Mouse (Mus musculus) ovary, postnatal 36 days (tissue): ENCODE results near the gene Kcnk7.

Experiments
- DNase-seq: peaks from one replicate; pipeline ENCODE4 v3.0.0; 2022; ENCODE audit warnings: low spot score, mixed read lengths

The Kcnk7 gene

GRCm38 (mm10) chr19:5725767-5726515 is 21.8 kb downstream of the Kcnk7 start, which contains the start of gene Ehbp1l1:
Ehbp1l1 (minus strand) TSS chr19:5726317.
- peak; percentile 70 for DNase-seq

DNA sequence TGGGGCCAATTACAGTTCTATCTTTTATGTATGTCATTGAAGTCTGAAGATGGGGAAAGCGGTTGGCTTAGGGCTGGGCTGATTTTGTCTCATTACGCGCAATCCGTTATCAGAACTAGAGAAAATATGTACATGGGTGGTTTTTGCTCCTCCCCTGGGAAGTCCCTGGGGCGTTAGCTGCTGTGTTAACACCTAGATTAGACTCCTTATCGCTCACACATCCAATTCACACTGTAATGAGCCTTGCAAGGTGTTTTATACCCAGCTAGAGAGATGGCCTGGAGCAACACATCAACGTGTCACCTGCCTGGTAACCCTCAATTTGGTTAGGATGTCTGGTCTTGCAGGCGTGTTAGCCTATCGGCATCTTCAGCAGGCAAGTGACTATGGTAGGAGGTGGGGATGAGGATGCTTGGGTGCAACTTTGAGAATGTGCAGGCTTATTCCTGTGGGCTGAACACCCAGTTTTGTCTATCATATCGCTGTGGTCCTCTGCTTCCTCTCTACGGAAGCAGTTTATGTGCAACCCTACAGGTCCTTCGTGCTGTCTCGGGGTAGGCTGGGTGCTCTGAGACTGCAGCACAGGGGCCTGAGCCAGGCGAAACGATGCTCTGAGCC is 22.9 kb downstream of the Kcnk7 start:
- DNase-seq = no peak

DNA sequence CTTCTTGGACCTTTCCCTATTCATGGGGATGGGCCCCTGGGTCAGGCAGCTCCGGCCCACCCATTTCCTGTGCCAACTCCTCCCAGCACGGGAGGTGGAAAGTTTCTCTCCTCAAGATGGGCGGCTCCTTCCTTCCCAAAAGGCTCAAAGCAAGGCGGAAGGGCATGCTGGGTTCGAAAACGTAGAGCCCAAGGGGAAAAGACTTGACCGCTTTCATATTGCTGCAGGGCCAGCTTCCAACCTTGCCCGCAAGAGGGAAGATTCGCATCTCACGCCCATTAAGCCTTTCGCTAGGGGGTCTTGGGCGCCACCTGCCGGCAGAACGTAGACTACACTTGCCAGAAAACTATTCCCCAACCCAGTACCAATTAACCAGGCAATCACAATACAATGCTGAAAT is 23.5 kb downstream of the Kcnk7 start:
- peak; percentile 84 for DNase-seq

GRCm38 (mm10) chr19:5728631-5729443 is 24.7 kb downstream of the Kcnk7 start:
- DNase-seq = peak; percentile 58

DNA sequence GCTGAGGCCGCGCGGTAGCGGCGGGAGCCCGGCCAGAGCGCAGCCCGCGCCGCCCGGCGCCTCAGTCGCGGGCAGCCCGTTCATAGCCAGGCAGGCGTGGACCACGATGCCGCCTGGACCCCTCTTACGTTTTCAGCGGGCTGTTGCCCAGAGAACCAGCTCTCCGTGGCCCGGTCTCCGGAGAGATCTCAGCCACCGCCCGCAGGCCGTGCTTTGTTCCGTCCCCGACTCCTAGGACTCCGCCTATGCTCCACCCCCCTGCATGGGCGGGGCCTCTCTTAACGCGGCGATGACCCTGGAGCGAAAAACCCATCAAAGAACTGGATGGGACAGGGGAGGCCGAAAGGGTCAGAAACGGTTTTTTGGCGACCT is 25.3 kb downstream of the Kcnk7 start, which contains the start of gene Fam89b:
Fam89b (minus strand) TSS at position 210 of the 372 bp plus-strand sequence.
- peak; percentile 90 for DNase-seq

DNA sequence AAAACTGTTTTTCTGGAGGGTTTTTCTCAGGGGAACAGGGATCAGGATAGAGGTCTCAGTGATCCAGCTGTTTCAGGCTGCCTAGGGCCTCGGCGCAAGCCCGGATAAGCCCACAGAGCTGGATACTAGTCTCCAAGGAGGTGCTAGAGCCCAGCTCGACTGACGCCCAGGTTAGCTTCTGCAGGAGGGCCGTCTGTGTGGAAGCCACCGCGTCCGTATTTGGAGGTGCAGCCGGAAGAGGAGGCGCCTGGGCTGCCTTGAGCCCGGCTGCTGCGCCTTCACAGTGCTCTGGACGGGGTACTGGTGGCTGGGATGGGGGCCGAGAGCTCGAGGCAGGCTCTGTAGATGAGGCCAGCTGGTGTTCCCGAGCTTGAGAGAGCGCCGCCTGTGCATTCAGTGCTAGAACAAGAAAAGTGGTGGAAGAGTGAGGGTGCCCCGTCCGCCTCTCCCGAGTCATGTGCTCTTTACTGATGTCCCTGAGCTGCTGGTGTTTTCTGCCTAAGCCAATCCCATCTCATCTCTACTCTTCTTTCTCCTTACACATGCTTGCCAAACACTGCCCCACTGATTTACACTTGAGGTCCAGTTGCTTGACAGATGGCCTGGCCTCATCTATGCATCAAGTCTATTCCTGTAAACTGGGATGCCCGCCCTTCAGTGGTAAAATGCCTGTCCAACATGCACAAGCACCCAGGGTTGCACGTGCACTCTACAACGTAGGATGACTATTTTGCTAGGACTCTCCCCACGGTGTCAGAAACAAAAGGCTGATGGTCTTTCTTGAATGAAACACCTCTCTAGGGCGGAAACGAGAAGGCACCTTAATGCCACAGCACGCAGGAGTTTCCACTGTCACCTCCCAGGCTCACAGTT is 26.4 kb downstream of the Kcnk7 start:
- no peak for DNase-seq

DNA sequence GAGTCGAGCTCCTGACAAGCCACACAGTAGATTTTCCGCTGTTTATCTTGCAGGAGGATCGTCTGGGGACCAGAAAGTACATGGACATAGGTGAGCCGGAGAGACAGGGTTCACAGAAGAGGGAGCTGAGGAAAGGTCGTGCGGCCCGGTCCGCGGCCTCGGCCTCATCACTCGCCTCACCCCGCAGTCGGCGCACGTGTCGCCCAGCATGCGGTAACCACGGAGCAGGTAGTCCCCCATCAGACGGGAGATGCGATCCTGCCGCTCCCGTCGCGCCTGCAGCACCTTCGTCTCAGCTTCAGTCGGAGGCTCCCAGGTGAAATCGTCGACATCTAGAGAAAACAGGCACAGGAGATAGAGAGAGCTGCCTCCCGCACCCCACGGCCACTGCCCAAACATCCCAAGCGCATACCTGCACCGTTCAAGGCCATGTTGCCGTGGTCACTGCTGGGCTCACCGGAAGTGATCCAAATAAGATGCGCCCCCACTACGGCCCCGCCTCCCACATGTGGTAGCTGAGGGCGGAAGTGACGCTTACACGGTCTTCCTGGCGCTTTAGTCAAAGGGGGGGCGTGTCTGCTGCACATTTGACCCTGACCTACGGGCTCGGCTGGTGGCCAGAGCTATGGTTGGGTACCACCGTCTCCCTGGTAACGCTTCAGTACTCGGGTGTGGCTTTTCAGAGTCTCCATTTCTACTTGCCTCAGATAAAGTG is 27.3 kb downstream of the Kcnk7 start:
- DNase-seq = peak; percentile 91

DNA sequence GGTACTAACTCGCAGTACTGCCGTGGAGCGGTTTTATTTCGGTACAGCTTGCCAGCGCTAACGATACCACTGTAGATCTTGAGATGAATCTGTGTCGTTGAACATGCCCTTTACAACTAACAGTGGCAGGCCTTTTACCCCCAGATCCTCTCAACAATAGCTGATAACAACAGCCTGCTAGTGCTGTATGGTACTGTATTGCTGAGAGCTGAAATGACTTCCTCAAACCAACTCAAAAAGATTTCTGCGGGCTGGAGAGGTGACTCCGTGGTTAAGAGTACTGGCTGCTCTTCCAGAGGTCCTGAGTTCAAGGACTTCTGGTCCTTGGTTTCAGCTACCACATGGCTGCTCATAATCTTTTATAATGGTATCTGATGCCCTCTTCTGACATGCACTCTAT is 30.2 kb downstream of the Kcnk7 start:
- DNase-seq = no peak

DNA sequence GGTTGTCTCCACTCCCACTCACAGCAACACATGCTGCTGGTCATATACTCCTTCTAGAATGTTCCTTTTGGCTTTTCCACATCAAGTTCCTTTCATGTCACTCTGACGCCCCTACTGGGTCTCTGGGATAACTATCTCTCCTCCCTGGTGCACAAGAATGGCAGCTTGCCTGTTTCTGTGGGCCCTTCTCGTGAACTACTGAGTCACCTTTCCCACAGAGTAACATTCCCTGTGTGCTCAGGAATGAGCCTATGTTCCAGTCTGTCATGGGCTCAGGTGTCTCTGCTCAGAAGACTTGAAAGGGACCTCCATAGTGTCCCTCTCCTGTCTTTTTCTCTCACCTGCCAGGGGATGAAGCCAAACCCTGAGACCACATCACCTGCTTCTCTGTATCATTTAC is 35.3 kb downstream of the Kcnk7 start:
- no peak for DNase-seq

- peak; percentile 84 for DNase-seq
Observed at GRCm38 (mm10) chr19:5740320-5741317, 36.5 kb downstream of the Kcnk7 start, which contains the start of gene Ltbp3. Ltbp3 (plus strand) TSS chr19:5740904.

DNA sequence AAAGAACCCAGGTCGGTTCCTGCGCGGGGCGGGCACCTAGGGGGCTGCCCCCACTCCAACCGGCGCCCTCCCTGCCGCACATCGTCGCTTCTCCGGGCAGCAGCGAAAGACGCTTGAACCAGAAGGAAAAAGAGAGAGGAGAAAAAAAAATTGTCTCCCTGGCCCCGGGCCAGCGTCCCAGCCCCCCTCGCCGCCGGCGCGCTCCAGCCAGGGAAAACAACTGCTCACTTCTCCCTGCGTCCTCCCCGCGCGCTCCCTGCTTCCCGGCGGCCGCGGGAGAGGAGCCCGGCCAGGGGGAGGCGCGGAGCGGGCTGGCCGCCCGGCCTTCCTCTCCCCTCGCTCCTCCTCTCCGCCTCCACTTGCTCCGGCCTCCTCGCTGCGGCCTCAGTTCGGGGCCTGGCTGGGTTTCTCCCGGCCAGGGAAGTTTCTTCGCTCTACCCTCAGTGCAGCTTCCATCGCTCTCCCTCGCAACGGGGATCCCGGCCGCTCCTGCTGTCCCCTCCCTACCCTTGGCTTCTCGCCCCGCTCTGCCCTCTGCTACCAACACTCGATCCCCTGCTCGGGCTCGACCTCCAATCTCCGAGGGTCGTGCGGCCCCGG is 37.6 kb downstream of the Kcnk7 start:
- DNase-seq = peak; percentile 90

GRCm38 (mm10) chr19:5742241-5742641 is 38.1 kb downstream of the Kcnk7 start:
- DNase-seq = no peak

DNA sequence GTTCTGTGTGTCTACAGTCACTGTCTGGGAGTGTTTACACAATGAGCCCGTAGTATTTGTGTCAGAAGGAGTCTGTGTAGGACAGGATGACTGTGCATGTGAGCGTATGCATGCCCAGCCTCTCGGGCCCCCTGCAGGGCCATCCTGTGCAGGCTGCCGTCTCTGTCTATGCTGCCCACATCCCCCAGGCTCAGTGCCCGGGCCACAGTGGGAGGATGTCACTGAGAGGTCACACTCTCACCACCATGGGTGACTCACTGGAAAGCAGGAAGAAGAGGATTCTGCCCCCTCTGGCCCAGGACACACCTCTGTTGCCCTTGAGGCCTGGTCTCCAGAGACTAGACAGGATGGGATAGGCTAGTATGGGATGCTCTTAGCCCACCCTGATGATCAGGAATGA is 39.4 kb downstream of the Kcnk7 start:
- DNase-seq = no peak

- peak; percentile 34 for DNase-seq
Observed at GRCm38 (mm10) chr19:5745756-5746710, 41.9 kb downstream of the Kcnk7 start.

DNA sequence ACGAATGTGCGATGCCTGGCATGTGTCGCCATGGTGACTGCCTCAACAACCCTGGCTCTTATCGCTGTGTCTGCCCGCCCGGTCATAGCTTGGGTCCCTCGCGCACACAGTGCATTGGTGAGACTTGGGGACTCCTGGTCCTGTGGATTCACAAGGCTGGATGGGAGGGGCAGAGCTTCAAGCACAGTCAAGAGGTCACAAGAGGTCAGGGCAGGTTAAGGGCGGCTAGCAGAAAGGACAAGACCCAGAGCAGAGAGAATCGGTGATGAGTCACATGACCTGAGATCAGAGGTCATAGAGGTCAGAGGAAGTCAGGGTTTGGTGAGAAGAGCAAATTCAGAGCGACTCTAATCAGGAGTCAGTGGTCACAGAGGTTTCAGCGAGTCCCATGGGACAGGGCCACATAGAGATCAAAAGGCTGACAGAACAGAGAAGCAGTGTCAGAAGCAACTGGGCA is 42.8 kb downstream of the Kcnk7 start:
- DNase-seq = no peak

DNA sequence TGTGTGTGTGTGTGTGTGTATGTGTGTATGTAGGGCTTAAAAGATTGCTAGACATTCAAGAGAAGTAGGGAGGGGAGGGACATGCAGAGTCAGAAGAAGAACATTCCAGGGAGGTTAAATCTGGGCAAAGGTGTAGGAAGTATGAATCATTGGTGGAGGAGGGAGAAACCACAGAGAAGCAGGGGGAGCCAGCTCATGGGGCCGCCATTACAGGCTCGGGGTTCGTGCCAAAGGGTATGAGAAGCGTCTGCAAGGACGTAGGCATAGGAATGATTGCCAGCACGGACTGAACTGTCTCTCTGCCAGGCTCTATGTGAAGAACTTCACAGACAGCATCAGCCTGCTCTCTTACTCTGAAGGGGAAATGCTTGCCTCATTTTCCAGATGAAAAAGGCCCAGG is 45.3 kb downstream of the Kcnk7 start:
- DNase-seq = no peak

GRCm38 (mm10) chr19:5750951-5751350 is 46.8 kb downstream of the Kcnk7 start:
- no peak for DNase-seq

DNA sequence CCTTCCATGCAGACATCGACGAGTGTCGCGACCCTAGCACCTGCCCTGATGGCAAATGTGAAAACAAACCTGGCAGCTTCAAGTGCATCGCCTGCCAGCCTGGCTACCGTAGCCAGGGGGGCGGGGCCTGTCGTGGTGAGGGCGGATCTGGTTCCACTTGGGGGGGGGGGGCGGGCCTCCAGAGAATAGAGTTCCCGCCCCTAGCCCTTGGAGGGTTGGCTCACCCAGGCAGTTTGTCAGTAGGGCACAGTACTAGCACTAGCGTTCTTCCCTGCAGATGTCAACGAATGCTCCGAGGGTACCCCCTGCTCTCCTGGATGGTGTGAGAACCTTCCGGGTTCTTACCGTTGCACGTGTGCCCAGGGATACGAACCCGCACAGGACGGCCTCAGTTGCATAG is 47.6 kb downstream of the Kcnk7 start:
- DNase-seq = peak; percentile 50
